Mouse (Mus musculus): ENCODE results near the gene Atp6v1g2. TPM values are rescaled to one million over a fixed set of nuclear protein-coding genes. Genes with fewer than 3 reads are reported as not detected.
A peak's percentile ranks its signal among the peaks of the same experiment; 100 is the strongest.

The Atp6v1g2 gene
- polyA plus RNA-seq, 1 experiment, result 628 TPM

DNA sequence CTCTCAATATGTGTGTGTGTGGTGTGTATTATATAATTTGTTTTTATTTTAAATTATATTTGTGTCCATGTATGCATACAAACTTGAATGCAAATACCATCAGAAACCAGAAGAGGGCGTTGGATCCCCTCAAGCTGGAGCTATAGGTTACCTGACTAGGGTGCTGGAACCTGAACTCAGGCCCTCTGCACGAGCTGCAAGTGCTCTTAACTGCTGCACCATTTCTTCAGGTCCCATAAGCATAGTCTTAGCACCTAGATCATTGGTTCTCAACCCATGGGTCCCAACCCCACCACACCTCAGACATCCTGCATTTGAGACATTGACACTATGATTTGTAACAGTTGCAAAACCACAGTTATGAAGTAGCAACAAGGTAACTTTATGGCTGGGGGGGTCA lies 41.7 kb upstream of the Atp6v1g2 start:
- H3K4me1 ChIP-seq (ENCODE audit: control insufficient read depth, insufficient read depth, low read length), result no peaks in the 10 kb centered on the region
- DNase-seq, result no peak
- no peak for TF ChIP-seq CTCF (IDR thresholded peaks at IDR 0.05; ENCODE audit: borderline replicate concordance, insufficient read depth, low read depth, low read length)
- no peaks in the 10 kb centered on the region for H3K27me3 ChIP-seq (ENCODE audit: control insufficient read depth, insufficient read depth, low read length)
- 57% methylated on average over 2 of the region's 2 CpGs for WGBS
- H3K4me3 ChIP-seq (replicated peaks; ENCODE audit: insufficient read depth, low read depth, low read length), result no peak overlapping the region
- no peak overlapping the region for H3K27ac ChIP-seq (ENCODE audit: insufficient read depth, low read length)

DNA sequence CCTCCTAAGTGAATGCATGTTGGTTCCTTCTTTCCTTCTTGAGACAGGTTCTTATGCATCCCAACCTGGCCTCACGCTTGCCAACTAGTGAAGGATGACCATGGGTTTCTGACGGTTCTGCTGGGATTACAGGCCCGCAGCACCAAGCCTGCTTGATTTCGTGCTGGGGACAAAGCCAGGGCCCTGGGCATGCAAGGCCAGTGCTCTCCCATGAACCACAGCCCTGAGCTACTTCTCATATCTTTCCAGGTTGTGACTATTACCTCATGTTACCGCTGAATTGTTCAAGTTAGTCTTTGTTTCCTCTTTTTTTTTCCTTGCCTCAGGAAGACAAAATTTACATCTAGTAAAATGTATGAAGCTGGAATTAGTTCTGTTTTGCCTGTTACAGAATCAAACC lies 40.5 kb upstream of the Atp6v1g2 start:
- WGBS, result 85% methylated on average over 5 of the region's 5 CpGs
- Histone ChIP-seq H3K27ac (ENCODE audit: insufficient read depth, low read length) (no peak overlapping the region), H3K27me3 (ENCODE audit: control insufficient read depth, insufficient read depth, low read length) (no peaks in the 10 kb centered on the region), H3K4me1 (ENCODE audit: control insufficient read depth, insufficient read depth, low read length) (no peaks in the 10 kb centered on the region), H3K4me3 (replicated peaks; ENCODE audit: insufficient read depth, low read depth, low read length) (no peak overlapping the region)
- no peak for TF ChIP-seq POLR2A (IDR thresholded peaks at IDR 0.05; ENCODE audit: borderline replicate concordance, insufficient read depth, low read length)
- no peak for TF ChIP-seq CTCF (IDR thresholded peaks at IDR 0.05; ENCODE audit: borderline replicate concordance, insufficient read depth, low read depth, low read length)
- DNase-seq, result no peak

DNA sequence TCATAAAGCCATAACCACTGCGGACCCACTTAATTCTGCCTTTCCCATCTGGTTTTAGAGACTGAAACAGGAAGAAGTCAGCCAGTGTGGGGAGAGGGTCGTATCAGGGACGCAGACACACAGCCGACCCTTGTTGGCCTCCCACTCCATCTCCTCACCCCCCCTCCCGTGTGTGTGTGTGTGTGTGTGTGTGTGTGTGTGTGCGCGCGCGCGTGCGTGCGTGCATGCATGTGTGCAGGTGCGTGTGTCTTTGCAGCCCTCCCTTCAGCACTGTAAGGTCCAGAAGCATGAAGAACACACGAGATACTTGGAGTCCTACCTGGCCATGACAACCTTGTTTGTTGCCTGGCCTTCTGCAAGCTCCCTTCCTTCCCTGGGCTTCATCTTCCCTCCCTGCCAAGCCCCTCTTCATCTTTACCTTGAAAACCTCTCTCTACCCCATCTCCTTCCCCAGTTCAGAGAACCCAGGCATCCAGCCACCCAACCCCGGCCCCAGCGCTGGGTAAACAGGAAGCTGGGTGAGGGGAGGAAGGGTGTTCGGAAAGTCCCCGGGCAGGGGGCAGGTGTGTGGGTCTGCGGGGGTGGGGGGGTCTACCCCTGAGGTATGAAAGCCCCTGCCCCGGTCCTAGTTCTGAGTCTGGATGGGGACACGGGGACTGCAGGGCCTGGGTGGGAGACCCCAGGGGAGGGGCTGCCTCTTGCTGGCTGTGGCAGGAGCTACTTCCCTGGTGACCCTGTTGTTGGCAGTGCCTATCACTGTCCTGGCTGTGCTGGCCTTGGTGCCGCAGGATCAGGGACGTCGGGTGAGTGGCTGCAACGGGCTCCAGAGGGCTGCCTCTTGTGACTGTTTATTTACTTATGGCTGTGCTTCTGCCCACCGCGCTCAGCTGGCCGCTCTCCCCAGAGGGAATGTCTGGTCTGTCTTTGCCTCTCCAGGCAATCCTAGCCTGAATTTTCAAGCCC lies 39.3 kb upstream of the Atp6v1g2 start, which contains the start of gene Ltb:
Gene Ltb (plus strand): TSS at position 559 of the 963 bp plus-strand sequence.
- no peaks in the 10 kb centered on the region for H3K27me3 ChIP-seq (ENCODE audit: control insufficient read depth, insufficient read depth, low read length)
- no peak for DNase-seq
- H3K4me1 ChIP-seq (ENCODE audit: control insufficient read depth, insufficient read depth, low read length), result no peaks in the 10 kb centered on the region
- H3K4me3 ChIP-seq (replicated peaks; ENCODE audit: insufficient read depth, low read depth, low read length), result no peak within 1 kb of the TSS
- WGBS, result 69% methylated on average over 28 of the region's 28 CpGs
- no peak within 1 kb of the TSS for H3K27ac ChIP-seq (ENCODE audit: insufficient read depth, low read length)
- TF ChIP-seq CTCF (IDR thresholded peaks at IDR 0.05; ENCODE audit: borderline replicate concordance, insufficient read depth, low read depth, low read length) (no peak), POLR2A (IDR thresholded peaks at IDR 0.05; ENCODE audit: borderline replicate concordance, insufficient read depth, low read length) (no peak)

DNA sequence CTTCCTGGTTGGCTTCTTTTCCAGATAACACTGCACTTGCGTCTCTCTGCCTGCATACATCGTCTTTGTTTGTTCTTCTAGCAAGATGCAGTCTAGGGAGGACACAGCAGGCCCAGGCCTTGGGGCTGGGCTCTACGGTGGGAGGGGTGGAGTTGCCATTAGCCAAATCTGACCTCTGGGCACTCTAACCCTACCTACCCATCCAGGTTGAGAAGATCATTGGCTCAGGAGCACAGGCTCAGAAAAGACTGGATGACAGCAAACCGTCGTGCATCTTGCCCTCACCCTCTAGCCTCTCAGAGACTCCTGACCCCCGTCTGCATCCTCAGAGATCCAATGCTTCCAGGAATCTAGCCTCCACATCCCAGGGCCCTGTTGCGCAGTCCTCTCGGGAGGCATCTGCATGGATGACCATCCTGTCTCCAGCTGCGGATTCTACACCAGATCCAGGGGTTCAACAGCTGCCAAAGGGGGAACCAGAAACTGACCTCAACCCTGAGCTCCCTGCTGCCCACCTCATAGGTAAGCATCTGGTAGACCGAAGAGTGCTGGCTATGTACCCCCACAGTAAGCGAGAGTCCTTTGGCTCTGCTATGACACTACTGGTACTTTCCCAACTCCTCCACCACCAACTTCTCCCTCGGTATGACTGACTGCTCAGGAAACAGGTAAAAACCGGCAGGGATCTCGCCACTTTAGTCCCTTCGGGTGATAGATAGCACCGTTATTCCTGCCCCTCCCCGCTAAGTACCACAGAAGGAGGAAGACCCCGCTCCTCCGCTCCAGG lies 38.4 kb upstream of the Atp6v1g2 start:
- Histone ChIP-seq H3K4me3 (replicated peaks; ENCODE audit: insufficient read depth, low read depth, low read length) (no peak overlapping the region), H3K4me1 (ENCODE audit: control insufficient read depth, insufficient read depth, low read length) (no peaks in the 10 kb centered on the region), H3K27me3 (ENCODE audit: control insufficient read depth, insufficient read depth, low read length) (no peaks in the 10 kb centered on the region), H3K27ac (ENCODE audit: insufficient read depth, low read length) (no peak overlapping the region)
- TF ChIP-seq CTCF (IDR thresholded peaks at IDR 0.05; ENCODE audit: borderline replicate concordance, insufficient read depth, low read depth, low read length), result no peak
- TF ChIP-seq POLR2A (IDR thresholded peaks at IDR 0.05; ENCODE audit: borderline replicate concordance, insufficient read depth, low read length), result no peak
- no peak for DNase-seq
- WGBS, result 48% methylated on average over 19 of the region's 19 CpGs

DNA sequence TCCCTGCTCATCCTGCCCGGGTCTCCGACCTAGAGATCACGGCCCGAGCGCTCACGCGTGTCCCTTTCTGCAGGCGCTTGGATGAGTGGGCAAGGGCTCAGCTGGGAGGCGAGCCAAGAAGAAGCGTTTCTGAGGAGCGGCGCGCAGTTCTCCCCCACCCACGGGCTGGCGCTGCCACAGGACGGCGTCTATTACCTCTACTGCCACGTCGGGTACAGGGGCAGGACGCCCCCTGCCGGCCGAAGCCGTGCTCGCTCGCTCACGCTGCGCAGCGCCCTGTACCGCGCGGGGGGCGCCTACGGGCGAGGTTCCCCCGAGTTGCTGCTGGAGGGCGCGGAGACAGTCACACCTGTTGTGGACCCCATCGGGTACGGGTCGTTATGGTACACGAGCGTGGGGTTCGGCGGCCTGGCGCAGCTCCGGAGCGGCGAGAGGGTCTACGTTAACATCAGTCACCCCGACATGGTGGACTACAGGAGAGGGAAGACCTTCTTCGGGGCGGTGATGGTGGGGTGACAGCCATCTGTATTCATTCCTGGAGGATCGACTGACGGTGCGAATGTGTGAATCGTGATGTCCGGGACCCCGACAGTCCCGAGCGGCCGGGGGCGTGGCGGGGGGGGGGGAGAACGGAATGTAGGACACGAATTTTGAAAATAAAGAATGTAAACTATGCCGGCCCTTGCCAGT lies 37.7 kb upstream of the Atp6v1g2 start:
- Histone ChIP-seq H3K4me3 (replicated peaks; ENCODE audit: insufficient read depth, low read depth, low read length) (no peak overlapping the region), H3K27ac (ENCODE audit: insufficient read depth, low read length) (no peak overlapping the region), H3K4me1 (ENCODE audit: control insufficient read depth, insufficient read depth, low read length) (no peaks in the 10 kb centered on the region), H3K27me3 (ENCODE audit: control insufficient read depth, insufficient read depth, low read length) (no peaks in the 10 kb centered on the region)
- peak; percentile 38 to 53 for DNase-seq
- no peak for TF ChIP-seq POLR2A (IDR thresholded peaks at IDR 0.05; ENCODE audit: borderline replicate concordance, insufficient read depth, low read length)
- peak; percentile 69 for TF ChIP-seq CTCF (IDR thresholded peaks at IDR 0.05; ENCODE audit: borderline replicate concordance, insufficient read depth, low read depth, low read length)
- 2% methylated on average over 66 of the region's 66 CpGs for WGBS

DNA sequence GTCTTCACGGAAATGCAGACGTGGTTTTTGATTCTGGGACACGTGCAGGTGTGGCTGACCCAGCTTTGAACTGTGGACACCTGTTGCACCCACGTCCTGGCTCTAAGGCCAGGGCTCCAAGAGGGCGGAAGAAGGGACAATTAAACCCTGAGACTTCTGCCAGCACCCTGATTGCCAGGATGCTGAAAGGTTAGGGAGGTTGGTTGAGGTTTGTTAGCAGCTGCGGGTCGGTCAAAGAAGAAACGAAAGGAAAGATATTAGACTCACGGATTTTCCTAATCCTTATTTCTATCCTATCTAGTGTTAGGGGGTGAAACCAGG lies 37.2 kb upstream of the Atp6v1g2 start:
- Histone ChIP-seq H3K27me3 (ENCODE audit: control insufficient read depth, insufficient read depth, low read length) (no peaks in the 10 kb centered on the region), H3K4me3 (replicated peaks; ENCODE audit: insufficient read depth, low read depth, low read length) (no peak overlapping the region), H3K4me1 (ENCODE audit: control insufficient read depth, insufficient read depth, low read length) (no peaks in the 10 kb centered on the region), H3K27ac (ENCODE audit: insufficient read depth, low read length) (no peak overlapping the region)
- no peak for DNase-seq
- 30% methylated on average over 9 of the region's 9 CpGs for WGBS
- no peak for TF ChIP-seq POLR2A (IDR thresholded peaks at IDR 0.05; ENCODE audit: borderline replicate concordance, insufficient read depth, low read length)

DNA sequence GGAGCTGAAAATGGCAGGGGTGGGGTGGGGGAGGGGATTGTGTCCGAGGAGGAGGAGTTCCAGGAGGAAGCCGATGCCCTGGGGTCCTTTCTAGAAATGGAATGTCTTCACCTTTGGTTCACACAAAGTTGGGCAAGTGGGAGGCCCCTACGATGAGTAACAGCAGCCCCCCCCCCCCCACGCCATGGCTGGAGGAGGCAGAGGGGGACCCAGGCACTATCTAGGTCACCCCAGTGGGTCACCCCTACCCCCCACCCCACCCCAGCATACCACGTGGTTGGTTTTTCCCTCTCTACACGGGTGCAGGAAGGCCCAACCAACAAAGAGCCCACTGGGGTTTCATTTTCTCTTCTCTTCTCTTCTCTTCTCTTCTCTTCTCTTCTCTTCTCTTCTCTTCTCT lies 36.3 kb upstream of the Atp6v1g2 start:
- DNase-seq, result no peak
- H3K4me3 ChIP-seq (replicated peaks; ENCODE audit: insufficient read depth, low read depth, low read length), result no peak overlapping the region
- H3K27me3 ChIP-seq (ENCODE audit: control insufficient read depth, insufficient read depth, low read length), result no peaks in the 10 kb centered on the region
- H3K4me1 ChIP-seq (ENCODE audit: control insufficient read depth, insufficient read depth, low read length), result no peaks in the 10 kb centered on the region
- TF ChIP-seq CTCF (IDR thresholded peaks at IDR 0.05; ENCODE audit: borderline replicate concordance, insufficient read depth, low read depth, low read length) (no peak), POLR2A (IDR thresholded peaks at IDR 0.05; ENCODE audit: borderline replicate concordance, insufficient read depth, low read length) (no peak)
- WGBS, result 45% methylated on average over 6 of the region's 6 CpGs
- no peak overlapping the region for H3K27ac ChIP-seq (ENCODE audit: insufficient read depth, low read length)

Data from cerebellum, adult 2 months (tissue).